8 mouse cellular contexts compared by ENCODE assay signal in genomic region chr6:131292276-131292990, GRCm38 (mm10). TPM values are rescaled to one million over a fixed set of nuclear protein-coding genes. Genes with fewer than 3 reads are reported as not detected.
DNase-seq lines count a peak whose midpoint lies in the region; ATAC-seq and TF ChIP-seq lines count a peak whose summit lies in the region.

No protein-coding gene starts in this region.

- peak overlapping the region; percentile 91 for H3K9ac ChIP-seq in heart, embryonic 13.5 days
- peak overlapping the region; percentile 76 for H3K9ac ChIP-seq in ES-E14 (ENCODE audit: insufficient read depth, low read depth, low read length, poor library complexity, severe bottlenecking)
- peak overlapping the region; percentile 68 for H3K9ac ChIP-seq in hindbrain, embryonic 11.5 days (ENCODE audit: low read depth, low read length)
- peak overlapping the region; percentile 82 for H3K9ac ChIP-seq in liver, embryonic 14.5 days (replicated peaks)
- H3K9ac ChIP-seq in stomach, embryonic 15.5 days, result peak overlapping the region; percentile 56; the same call in 1 of the 2 replicates

- H3K4me2 ChIP-seq in heart, embryonic 13.5 days, result peak overlapping the region; percentile 73
- peak overlapping the region; percentile 48 for H3K4me2 ChIP-seq in hindbrain, embryonic 11.5 days (replicated peaks; ENCODE audit: low read depth, low read length)
- peak overlapping the region; percentile 85 for H3K4me2 ChIP-seq in liver, embryonic 14.5 days (ENCODE audit: low read depth)
- peak overlapping the region; percentile 61 for H3K4me2 ChIP-seq in stomach, embryonic 15.5 days

- no peak for TF ChIP-seq EP300 in liver, embryonic 14.5 days (IDR thresholded peaks at IDR 0.05; ENCODE audit: low read depth)

- no peak for TF ChIP-seq CTCF in liver, embryonic 14.5 days (IDR thresholded peaks at IDR 0.05; ENCODE audit: low read depth)

- intact Hi-C loops in heart, postnatal 14 days (cut with DNase I), result loop anchor here (5.0 to 10.0 kb wide), 3 partner anchors 75 to 1718 kb away; partner anchors contain the start of gene Klre1

- H3K9me3 ChIP-seq in heart, embryonic 13.5 days, result no peaks in the 10 kb centered on the region
- no peaks in the 10 kb centered on the region for H3K9me3 ChIP-seq in ES-E14 (ENCODE audit: control insufficient read depth, insufficient read depth, low read depth, low read length)
- no peaks in the 10 kb centered on the region for H3K9me3 ChIP-seq in hindbrain, embryonic 11.5 days (ENCODE audit: control insufficient read depth, low read length)
- no peaks in the 10 kb centered on the region for H3K9me3 ChIP-seq in liver, embryonic 14.5 days (ENCODE audit: control insufficient read depth, low read length)
- no peaks in the 10 kb centered on the region for H3K9me3 ChIP-seq in stomach, embryonic 15.5 days

- H3K4me1 ChIP-seq in heart, embryonic 13.5 days, result peaks cover 14% of the 10 kb centered on the region
- no peaks in the 10 kb centered on the region for H3K4me1 ChIP-seq in ES-E14 (ENCODE audit: control insufficient read depth in 2 of 2, insufficient read depth in 2 of 2, low read length in 2 of 2, poor library complexity in 1 of 2)
- peaks cover 3% of the 10 kb centered on the region for H3K4me1 ChIP-seq in hindbrain, embryonic 11.5 days (replicated peaks; ENCODE audit: control insufficient read depth, insufficient read depth, low read length)
- peaks cover 5 to 12% of the 10 kb centered on the region in 2 experiments; a peak in 3 of 4 replicates for H3K4me1 ChIP-seq in liver, embryonic 14.5 days (replicated peaks; ENCODE audit: control insufficient read depth in 2 of 2, insufficient read depth in 2 of 2, low read length in 1 of 2)
- peaks cover 7% of the 10 kb centered on the region; the same call in 1 of the 2 replicates for H3K4me1 ChIP-seq in stomach, embryonic 15.5 days

- H3K36me3 ChIP-seq in heart, embryonic 13.5 days, result peaks cover 16% of the 10 kb centered on the region
- no peaks in the 10 kb centered on the region for H3K36me3 ChIP-seq in ES-E14 (ENCODE audit: control insufficient read depth, insufficient read depth, low read length, poor library complexity, severe bottlenecking)
- no peaks in the 10 kb centered on the region for H3K36me3 ChIP-seq in hindbrain, embryonic 11.5 days (ENCODE audit: control insufficient read depth, insufficient read depth, low read length)
- H3K36me3 ChIP-seq in liver, embryonic 14.5 days (replicated peaks; ENCODE audit: control insufficient read depth, insufficient read depth, low read depth), result no peaks in the 10 kb centered on the region; the same call in none of the 2 replicates
- no peaks in the 10 kb centered on the region for H3K36me3 ChIP-seq in stomach, embryonic 15.5 days

- in situ Hi-C loops in ES-E14 (cut with MboI; ENCODE audit: low sequenced_read_pairs in 2 of 2, unreplicated experiment in 2 of 2), result no loop called here

- H3K27ac ChIP-seq in heart, embryonic 13.5 days (replicated peaks), result peak overlapping the region; percentile 55
- no peak overlapping the region for H3K27ac ChIP-seq in ES-E14 (ENCODE audit: insufficient read depth, low read depth, low read length, poor library complexity, severe bottlenecking)
- no peak overlapping the region for H3K27ac ChIP-seq in hindbrain, embryonic 11.5 days (ENCODE audit: low read depth, low read length)
- no peak overlapping the region for H3K27ac ChIP-seq in liver, embryonic 14.5 days
- H3K27ac ChIP-seq in stomach, embryonic 15.5 days, result peak overlapping the region; percentile 63

- 14% methylated on average over 10 of the region's 10 CpGs for WGBS in heart, embryonic 13.5 days
- WGBS in hindbrain, embryonic 11.5 days, result 25% methylated on average over 10 of the region's 10 CpGs
- WGBS in liver, embryonic 14.5 days (ENCODE audit: insufficient replicate concordance), result 21% methylated on average over 10 of the region's 10 CpGs
- 14% methylated on average over 10 of the region's 10 CpGs for WGBS in stomach, embryonic 15.5 days

- H3K4me3 ChIP-seq in heart, embryonic 13.5 days, result peak overlapping the region; percentile 78
- H3K4me3 ChIP-seq in ES-E14 (ENCODE audit: insufficient read depth in 1 of 2, low read depth in 1 of 2, low read length in 2 of 2, poor library complexity in 1 of 2, severe bottlenecking in 1 of 2), result peak overlapping the region; percentile 85 to 91
- H3K4me3 ChIP-seq in hindbrain, embryonic 11.5 days (ENCODE audit: low read depth, low read length), result peak overlapping the region; percentile 57
- H3K4me3 ChIP-seq in liver, embryonic 14.5 days (ENCODE audit: insufficient read depth in 1 of 2, low read depth in 2 of 2, low read length in 2 of 2), result peak overlapping the region; percentile 83 to 86
- peak overlapping the region; percentile 75 for H3K4me3 ChIP-seq in stomach, embryonic 15.5 days (replicated peaks)

- no peak for ATAC-seq in heart, embryonic 13.5 days (ENCODE audit: extremely low read depth, insufficient number of reproducible peaks, low FRiP score, low TSS enrichment)
- peak; percentile 68 for ATAC-seq in hindbrain, embryonic 11.5 days (ENCODE audit: low FRiP score)
- peak; percentile 56 for ATAC-seq in liver, embryonic 14.5 days (ENCODE audit: insufficient read depth)
- ATAC-seq in stomach, embryonic 15.5 days (ENCODE audit: insufficient read depth, low FRiP score, low read depth), result no peak

- no peak for DNase-seq in heart, postnatal 14 days
- no peak for DNase-seq in ES-E14 (ENCODE audit: low read depth, low spot score)
- peak; percentile 6 to 57 for DNase-seq in cerebellum, postnatal 25 days
- DNase-seq in hindbrain, embryonic 11.5 days (ENCODE audit: low spot score), result peak; percentile 50
- peak in 1 of 3 experiments; percentile 14 for DNase-seq in liver, embryonic 14.5 days (ENCODE audit: low read depth in 3 of 3, low spot score in 3 of 3)
- no peak for DNase-seq in ovary, postnatal 10 days (ENCODE audit: low spot score)

- H3K27me3 ChIP-seq in heart, embryonic 13.5 days (replicated peaks), result 0 out of 2 replicates have a peak, but pooled peaks cover under 1% of the 10 kb centered on the region
- no peaks in the 10 kb centered on the region for H3K27me3 ChIP-seq in hindbrain, embryonic 11.5 days (ENCODE audit: control insufficient read depth, insufficient read depth, low read length)
- no peaks in the 10 kb centered on the region for H3K27me3 ChIP-seq in liver, embryonic 14.5 days (ENCODE audit: control insufficient read depth, insufficient read depth, low read length)
- no peaks in the 10 kb centered on the region for H3K27me3 ChIP-seq in stomach, embryonic 15.5 days (replicated peaks)

TF ChIP-seq in ES-E14, 5 proteins besides CTCF, POLR2A, EP300 and RAD21:
- TF ChIP-seq CHD2 (IDR thresholded peaks at IDR 0.05; ENCODE audit: low read depth, low read length), result no peak
- no peak for TF ChIP-seq ZNF384 (IDR thresholded peaks at IDR 0.05; ENCODE audit: low read depth, low read length)
- TF ChIP-seq MAFK (IDR thresholded peaks at IDR 0.05; ENCODE audit: insufficient read depth, low read depth, low read length), result no peak
- no peak for TF ChIP-seq HCFC1 (IDR thresholded peaks at IDR 0.05; ENCODE audit: borderline replicate concordance, insufficient read depth, low read length)
- TF ChIP-seq ZC3H11A (IDR thresholded peaks at IDR 0.05; ENCODE audit: borderline replicate concordance, low read depth, low read length), result no peak

RNA-seq across cellular contexts. Expression of gene Magohb, which starts 0.6 kb away (rescaled TPM):
- polyA plus RNA-seq in heart, embryonic 13.5 days (2015; fragmentation: Nextera tagmentation; extraction: Ambion mirVana), result 39.1 and 41.9 TPM in 2 replicates
- 1 to 10 TPM; 7.2 to 8.8 TPM for total RNA-seq in heart, postnatal 14 days (2021)
- 9.4 and 10.0 TPM in 2 replicates for total RNA-seq in ES-E14 (2012; rRNA removed)
- 51.3 and 54.9 TPM in 2 replicates for polyA plus RNA-seq in hindbrain, embryonic 11.5 days (2014; fragmentation: Nextera tagmentation; extraction: Ambion mirVana)
- 9.3 and 14.4 TPM in 2 replicates for polyA plus RNA-seq in liver, embryonic 14.5 days (2012; rRNA removed)
- polyA plus RNA-seq in liver, embryonic 14.5 days (2014; fragmentation: Nextera tagmentation; extraction: Ambion mirVana), result 30.1 and 34.9 TPM in 2 replicates
- polyA plus RNA-seq in stomach, embryonic 15.5 days (2015; fragmentation: Nextera tagmentation; extraction: Ambion mirVana), result 60.2 and 61.3 TPM in 2 replicates

RNA-seq across cellular contexts. Expression of gene Klra2, which starts 45.3 kb away (rescaled TPM):
- polyA plus RNA-seq in heart, embryonic 13.5 days (2015; fragmentation: Nextera tagmentation; extraction: Ambion mirVana), result 0.13 TPM in 1 of 2 replicates, not detected in the other
- total RNA-seq in heart, postnatal 14 days (2021), result under 1 TPM in 1 of 2 experiments, not detected in 1; 0.15 TPM
- not detected in 2 replicates for total RNA-seq in ES-E14 (2012; rRNA removed)
- not detected in 2 replicates for polyA plus RNA-seq in hindbrain, embryonic 11.5 days (2014; fragmentation: Nextera tagmentation; extraction: Ambion mirVana)
- polyA plus RNA-seq in liver, embryonic 14.5 days (2012; rRNA removed), result 0.14 and 0.35 TPM in 2 replicates
- polyA plus RNA-seq in liver, embryonic 14.5 days (2014; fragmentation: Nextera tagmentation; extraction: Ambion mirVana), result 0.16 and 0.52 TPM in 2 replicates
- polyA plus RNA-seq in stomach, embryonic 15.5 days (2015; fragmentation: Nextera tagmentation; extraction: Ambion mirVana), result 1.1 and 1.3 TPM in 2 replicates

Comparison
In these comparisons a context has a peak if more than half of its experiments do, and no peak if none do; other contexts are left out.
1. ATAC-seq: peak in hindbrain, embryonic 11.5 days (single experiment) and liver, embryonic 14.5 days (single experiment); none in heart, embryonic 13.5 days (single experiment) and stomach, embryonic 15.5 days (single experiment).
2. H3K27ac ChIP-seq: peak in heart, embryonic 13.5 days (single experiment) and stomach, embryonic 15.5 days (single experiment); none in ES-E14 (single experiment), hindbrain, embryonic 11.5 days (single experiment) and liver, embryonic 14.5 days (single experiment).
3. DNase-seq: peak in cerebellum, postnatal 25 days (2 of 2) and hindbrain, embryonic 11.5 days (single experiment); none in heart, postnatal 14 days (0 of 2), ES-E14 (single experiment) and ovary, postnatal 10 days (single experiment).
4. Peak in every context shown above with its lines, with median percentiles within 50 percentile points of each other: H3K4me2 ChIP-seq, H3K4me3 ChIP-seq and H3K9ac ChIP-seq.